Mouse (Mus musculus): ENCODE data around the gene 3110040M04Rik. TPM values are rescaled to one million over a fixed set of nuclear protein-coding genes. Genes with fewer than 3 reads are reported as not detected.

Gene 3110040M04Rik
- polyA plus RNA-seq, 1 experiment from 2014 or later: not detected

DNA sequence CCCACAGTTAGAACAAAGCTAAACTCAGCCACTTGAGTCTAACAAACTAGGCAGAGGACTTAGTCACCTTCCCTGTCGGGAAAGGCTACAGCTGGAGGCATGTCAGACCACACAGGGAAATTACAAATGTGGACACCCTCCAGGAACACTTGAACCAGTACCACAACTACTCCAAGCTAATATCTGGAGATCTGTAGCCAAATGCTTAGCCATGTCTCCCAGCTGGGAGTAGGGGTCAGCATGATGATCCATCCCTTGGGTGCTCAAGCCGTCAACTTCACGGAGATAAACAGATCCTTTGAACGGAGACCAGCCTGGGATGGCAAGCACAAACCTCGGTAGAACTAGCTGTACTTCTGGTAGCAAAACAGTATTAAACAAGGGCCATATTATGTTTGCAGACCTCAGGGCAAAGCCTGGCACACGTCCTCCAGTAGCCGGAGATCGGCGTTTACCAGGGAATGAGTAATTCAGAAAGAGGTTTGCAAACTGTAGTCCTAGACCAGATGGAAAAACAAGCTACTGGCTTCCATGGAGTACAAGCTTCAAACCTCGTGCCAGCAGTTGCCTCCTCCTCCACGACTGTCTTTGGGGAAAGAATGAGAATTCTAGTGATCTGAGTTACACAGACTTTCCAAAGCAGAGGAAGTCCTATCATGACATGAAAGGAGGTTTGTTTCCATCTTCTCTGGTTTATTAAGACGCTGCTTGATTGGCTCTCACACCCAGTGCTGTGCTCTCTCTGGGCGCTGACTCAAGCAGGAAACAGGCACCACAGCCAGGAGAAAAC, 32.4 kb downstream of the 3110040M04Rik start:
- no peaks in the 10 kb centered on the region for H3K36me3 ChIP-seq (ENCODE audit: control insufficient read depth, insufficient read depth)
- H3K4me2 ChIP-seq (ENCODE audit: low read depth, low read length): no peak overlapping the region
- H3K9ac ChIP-seq (ENCODE audit: low read length): no peak overlapping the region
- ATAC-seq (replicated peaks; ENCODE audit: extremely low read depth, insufficient read depth, low FRiP score): peak; percentile 77
- peaks cover 13% of the 10 kb centered on the region for H3K4me1 ChIP-seq (ENCODE audit: control insufficient read depth, insufficient read depth, low read length)
- peak overlapping the region; percentile 44 for H3K27ac ChIP-seq (ENCODE audit: low read length)
- H3K4me3 ChIP-seq (ENCODE audit: low read length): no peak overlapping the region
- 55% methylated on average over 13 of the region's 13 CpGs for WGBS
- peaks cover 9% of the 10 kb centered on the region; the same call in 1 of the 2 replicates for H3K9me3 ChIP-seq (replicated peaks; ENCODE audit: control insufficient read depth, low read length)
- no peaks in the 10 kb centered on the region for H3K27me3 ChIP-seq (ENCODE audit: control insufficient read depth, insufficient read depth, low read length)

- H3K27ac ChIP-seq (ENCODE audit: low read length): no peak overlapping the region
- H3K9ac ChIP-seq (ENCODE audit: low read length): no peak overlapping the region
- H3K4me1 ChIP-seq (ENCODE audit: control insufficient read depth, insufficient read depth, low read length): peaks cover 13% of the 10 kb centered on the region
- no peak for ATAC-seq (replicated peaks; ENCODE audit: extremely low read depth, insufficient read depth, low FRiP score)
- H3K9me3 ChIP-seq (replicated peaks; ENCODE audit: control insufficient read depth, low read length): peaks cover 15% of the 10 kb centered on the region; the same call in 1 of the 2 replicates
- no peak overlapping the region for H3K4me2 ChIP-seq (ENCODE audit: low read depth, low read length)
- no peaks in the 10 kb centered on the region for H3K36me3 ChIP-seq (ENCODE audit: control insufficient read depth, insufficient read depth)
- H3K4me3 ChIP-seq (ENCODE audit: low read length): no peak overlapping the region
- H3K27me3 ChIP-seq (ENCODE audit: control insufficient read depth, insufficient read depth, low read length): no peaks in the 10 kb centered on the region
- WGBS: 45% methylated on average over 3 of the region's 3 CpGs
These were observed 33.9 kb downstream of the 3110040M04Rik start for GRCm38 (mm10) chr1:151237780-151238179.

- ATAC-seq (replicated peaks; ENCODE audit: extremely low read depth, insufficient read depth, low FRiP score): no peak
- 81% methylated on average over 4 of the region's 4 CpGs for WGBS
- Histone ChIP-seq H3K4me3 (ENCODE audit: low read length) (no peak overlapping the region), H3K27me3 (ENCODE audit: control insufficient read depth, insufficient read depth, low read length) (no peaks in the 10 kb centered on the region), H3K4me1 (ENCODE audit: control insufficient read depth, insufficient read depth, low read length) (no peaks in the 10 kb centered on the region), H3K27ac (ENCODE audit: low read length) (no peak overlapping the region), H3K9me3 (replicated peaks; ENCODE audit: control insufficient read depth, low read length) (0 out of 2 replicates have a peak, but pooled peaks cover 10% of the 10 kb centered on the region), H3K4me2 (ENCODE audit: low read depth, low read length) (no peak overlapping the region), H3K9ac (ENCODE audit: low read length) (no peak overlapping the region), H3K36me3 (ENCODE audit: control insufficient read depth, insufficient read depth) (no peaks in the 10 kb centered on the region)
These were observed 39.4 kb downstream of the 3110040M04Rik start for GRCm38 (mm10) chr1:151243332-151243731.

- H3K27me3 ChIP-seq (ENCODE audit: control insufficient read depth, insufficient read depth, low read length): no peaks in the 10 kb centered on the region
- no peak for ATAC-seq (replicated peaks; ENCODE audit: extremely low read depth, insufficient read depth, low FRiP score)
- no peak overlapping the region for H3K9ac ChIP-seq (ENCODE audit: low read length)
- no peak overlapping the region for H3K27ac ChIP-seq (ENCODE audit: low read length)
- 0 out of 2 replicates have a peak, but pooled peaks cover 10% of the 10 kb centered on the region for H3K9me3 ChIP-seq (replicated peaks; ENCODE audit: control insufficient read depth, low read length)
- H3K4me2 ChIP-seq (ENCODE audit: low read depth, low read length): no peak overlapping the region
- H3K4me3 ChIP-seq (ENCODE audit: low read length): no peak overlapping the region
- H3K4me1 ChIP-seq (ENCODE audit: control insufficient read depth, insufficient read depth, low read length): no peaks in the 10 kb centered on the region
- no peaks in the 10 kb centered on the region for H3K36me3 ChIP-seq (ENCODE audit: control insufficient read depth, insufficient read depth)
- 87% methylated on average over 5 of the region's 5 CpGs for WGBS
These were observed 40.1 kb downstream of the 3110040M04Rik start for GRCm38 (mm10) chr1:151244013-151244412.

DNA sequence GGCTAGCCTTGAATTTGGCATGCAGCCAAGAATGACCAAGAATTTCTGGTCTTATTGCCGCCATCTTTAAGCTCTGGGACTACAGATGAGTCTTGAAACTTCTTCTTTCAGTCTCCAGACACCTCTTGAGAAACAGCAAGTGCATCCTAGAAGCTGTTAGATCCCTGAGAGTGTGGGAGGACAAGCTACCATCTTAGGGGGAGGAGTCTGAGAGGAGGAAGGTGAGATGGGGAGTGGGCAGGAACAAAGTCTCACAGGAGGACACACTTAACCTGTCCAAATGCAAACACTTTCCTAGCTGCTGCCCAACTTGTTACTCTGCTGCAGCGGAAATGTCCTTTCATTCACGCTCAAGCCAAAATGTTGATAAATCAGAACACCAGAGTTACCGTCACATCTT, 40.8 kb downstream of the 3110040M04Rik start:
- Histone ChIP-seq H3K36me3 (ENCODE audit: control insufficient read depth, insufficient read depth) (no peaks in the 10 kb centered on the region), H3K9ac (ENCODE audit: low read length) (no peak overlapping the region), H3K27ac (ENCODE audit: low read length) (no peak overlapping the region), H3K9me3 (replicated peaks; ENCODE audit: control insufficient read depth, low read length) (0 out of 2 replicates have a peak, but pooled peaks cover 10% of the 10 kb centered on the region), H3K4me2 (ENCODE audit: low read depth, low read length) (no peak overlapping the region), H3K4me3 (ENCODE audit: low read length) (no peak overlapping the region), H3K4me1 (ENCODE audit: control insufficient read depth, insufficient read depth, low read length) (no peaks in the 10 kb centered on the region), H3K27me3 (ENCODE audit: control insufficient read depth, insufficient read depth, low read length) (no peaks in the 10 kb centered on the region)
- 75% methylated on average over 4 of the region's 4 CpGs for WGBS
- ATAC-seq (replicated peaks; ENCODE audit: extremely low read depth, insufficient read depth, low FRiP score): no peak

GRCm38 (mm10) chr1:151245165-151245564, 41.2 kb downstream of the 3110040M04Rik start:
- Histone ChIP-seq H3K4me1 (ENCODE audit: control insufficient read depth, insufficient read depth, low read length) (no peaks in the 10 kb centered on the region), H3K9me3 (replicated peaks; ENCODE audit: control insufficient read depth, low read length) (0 out of 2 replicates have a peak, but pooled peaks cover 10% of the 10 kb centered on the region), H3K4me2 (ENCODE audit: low read depth, low read length) (no peak overlapping the region), H3K9ac (ENCODE audit: low read length) (no peak overlapping the region), H3K27me3 (ENCODE audit: control insufficient read depth, insufficient read depth, low read length) (no peaks in the 10 kb centered on the region), H3K27ac (ENCODE audit: low read length) (no peak overlapping the region), H3K36me3 (ENCODE audit: control insufficient read depth, insufficient read depth) (no peaks in the 10 kb centered on the region), H3K4me3 (ENCODE audit: low read length) (no peak overlapping the region)
- WGBS: 82% methylated on average over 10 of the region's 10 CpGs
- ATAC-seq (replicated peaks; ENCODE audit: extremely low read depth, insufficient read depth, low FRiP score): no peak

DNA sequence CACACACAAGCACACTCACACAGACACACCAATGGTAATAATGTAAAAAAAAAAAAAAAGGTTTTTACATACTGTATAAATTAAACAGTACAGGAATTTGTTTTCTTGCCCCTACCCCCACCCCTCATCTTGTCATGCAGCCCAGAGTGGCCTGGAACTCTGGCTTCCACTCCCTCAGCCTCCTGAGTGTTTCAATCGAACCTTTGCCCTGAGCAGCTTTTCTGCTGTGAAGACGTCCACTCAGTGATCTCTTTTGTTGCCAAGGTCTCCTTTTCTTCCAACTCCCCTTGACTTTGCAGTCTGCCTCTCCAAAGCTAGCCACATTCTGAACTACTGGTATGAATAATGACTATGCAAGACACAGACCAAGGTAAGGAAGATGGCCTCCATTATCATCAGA, 41.9 kb downstream of the 3110040M04Rik start:
- Histone ChIP-seq H3K9ac (ENCODE audit: low read length) (no peak overlapping the region), H3K4me1 (ENCODE audit: control insufficient read depth, insufficient read depth, low read length) (no peaks in the 10 kb centered on the region), H3K27me3 (ENCODE audit: control insufficient read depth, insufficient read depth, low read length) (no peaks in the 10 kb centered on the region), H3K27ac (ENCODE audit: low read length) (no peak overlapping the region), H3K4me3 (ENCODE audit: low read length) (no peak overlapping the region), H3K4me2 (ENCODE audit: low read depth, low read length) (no peak overlapping the region), H3K36me3 (ENCODE audit: control insufficient read depth, insufficient read depth) (no peaks in the 10 kb centered on the region), H3K9me3 (replicated peaks; ENCODE audit: control insufficient read depth, low read length) (0 out of 2 replicates have a peak, but pooled peaks cover 6% of the 10 kb centered on the region)
- no peak for ATAC-seq (replicated peaks; ENCODE audit: extremely low read depth, insufficient read depth, low FRiP score)
- WGBS: 71% methylated on average over 2 of the region's 2 CpGs

DNA sequence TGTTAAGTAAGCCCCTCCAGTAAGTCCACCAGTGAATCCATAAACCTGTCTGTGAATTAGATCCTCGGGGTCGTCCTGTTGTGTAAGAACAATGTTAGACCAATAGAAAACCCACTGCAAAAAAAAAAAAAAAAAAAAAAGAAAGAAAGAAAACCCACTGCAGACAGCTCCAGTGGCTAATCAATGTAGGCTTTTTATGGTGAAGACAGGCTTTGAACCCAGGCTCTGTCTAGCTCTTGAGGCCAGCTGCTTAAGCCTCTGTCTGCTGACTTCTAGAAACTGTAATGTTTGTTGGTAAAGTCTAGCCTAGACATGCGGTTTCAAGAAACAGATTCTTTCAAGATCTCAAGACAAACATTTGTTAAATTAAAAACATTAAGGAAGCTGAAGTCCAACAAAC, 46.2 kb downstream of the 3110040M04Rik start:
- Histone ChIP-seq H3K4me1 (ENCODE audit: control insufficient read depth, insufficient read depth, low read length) (no peaks in the 10 kb centered on the region; the same call in 1 of the 2 replicates), H3K27ac (ENCODE audit: low read length) (no peak overlapping the region), H3K9me3 (replicated peaks; ENCODE audit: control insufficient read depth, low read length) (no peaks in the 10 kb centered on the region), H3K36me3 (ENCODE audit: control insufficient read depth, insufficient read depth) (no peaks in the 10 kb centered on the region), H3K9ac (ENCODE audit: low read length) (no peak overlapping the region), H3K27me3 (ENCODE audit: control insufficient read depth, insufficient read depth, low read length) (no peaks in the 10 kb centered on the region), H3K4me3 (ENCODE audit: low read length) (no peak overlapping the region), H3K4me2 (ENCODE audit: low read depth, low read length) (no peak overlapping the region)
- ATAC-seq (replicated peaks; ENCODE audit: extremely low read depth, insufficient read depth, low FRiP score): no peak
- 90% methylated on average over 3 of the region's 3 CpGs for WGBS

DNA sequence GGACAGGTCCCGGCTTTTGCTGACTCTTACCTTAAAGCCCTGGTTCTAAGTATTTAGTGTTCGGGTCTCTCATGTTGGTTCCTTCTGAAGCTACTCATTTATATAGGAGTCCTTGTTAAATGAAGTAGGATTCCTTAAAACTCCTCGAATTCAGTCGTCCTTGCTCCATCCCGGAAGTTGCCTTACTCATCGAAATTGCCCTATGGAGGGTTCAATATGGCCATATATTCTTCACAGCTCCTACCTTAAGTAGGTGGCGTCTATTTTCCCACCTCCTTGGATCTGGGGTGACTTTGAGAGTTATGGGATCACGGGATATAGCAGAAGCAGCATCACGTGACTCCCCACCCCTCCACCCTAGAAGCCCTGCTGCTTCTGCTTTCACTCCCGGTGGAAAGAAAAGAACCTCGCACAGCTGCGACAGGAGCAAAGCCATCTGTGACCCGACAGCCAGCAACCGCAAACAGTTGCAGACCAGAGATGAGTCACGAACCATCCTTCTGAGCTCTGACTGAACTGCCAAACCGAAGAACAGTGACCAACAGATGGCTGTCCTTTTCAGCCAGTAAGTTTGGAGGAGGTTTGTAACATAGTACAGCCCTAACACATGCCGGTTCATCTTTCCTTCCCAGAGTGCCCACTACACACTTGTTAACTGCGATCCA, 46.7 kb downstream of the 3110040M04Rik start:
- ATAC-seq (replicated peaks; ENCODE audit: extremely low read depth, insufficient read depth, low FRiP score): peak; percentile 71
- Histone ChIP-seq H3K4me1 (ENCODE audit: control insufficient read depth, insufficient read depth, low read length) (no peaks in the 10 kb centered on the region; the same call in 1 of the 2 replicates), H3K9ac (ENCODE audit: low read length) (0 out of 2 replicates have a peak overlapping the region, but pooled peaks have one; percentile 26), H3K27ac (ENCODE audit: low read length) (peak overlapping the region; percentile 65), H3K36me3 (ENCODE audit: control insufficient read depth, insufficient read depth) (no peaks in the 10 kb centered on the region), H3K4me2 (ENCODE audit: low read depth, low read length) (peak overlapping the region; percentile 51), H3K4me3 (ENCODE audit: low read length) (peak overlapping the region; percentile 23), H3K9me3 (replicated peaks; ENCODE audit: control insufficient read depth, low read length) (no peaks in the 10 kb centered on the region), H3K27me3 (ENCODE audit: control insufficient read depth, insufficient read depth, low read length) (no peaks in the 10 kb centered on the region)
- 48% methylated on average over 18 of the region's 18 CpGs for WGBS
